Mouse (Mus musculus): ENCODE results near the gene Sox5.

- no peak for TF ChIP-seq CTCF (IDR thresholded peaks at IDR 0.05)
- TF ChIP-seq EP300 (IDR thresholded peaks at IDR 0.05; ENCODE audit: insufficient read depth, low read depth, low read length): no peak
- TF ChIP-seq POLR2A (IDR thresholded peaks at IDR 0.05; ENCODE audit: insufficient read depth, low read depth, low read length): no peak
These were observed 525.3 kb downstream of the Sox5 start for GRCm38 (mm10) chr6:144256500-144256899.

Data from heart, adult 2 months (tissue).